Mouse (Mus musculus) granulocyte monocyte progenitor cell, adult 5-6 weeks (primary cell): ENCODE results near the gene Vwa8. TPM values are rescaled to one million over a fixed set of nuclear protein-coding genes. Genes with fewer than 3 reads are reported as not detected.
"Not testable (repeated sequence)": the region's sequence is repeated elsewhere in the genome, so short reads cannot be mapped to it uniquely, and the experiment has no call there.

Experiments
- ATAC-seq: replicated peaks from 2 replicates; pipeline ENCODE4 v1.8.0; 2016; ENCODE audit warnings: mild to moderate bottlenecking, moderate TSS enrichment, inconsistent platforms; ENCODE audit not compliant: poor library complexity, severe bottlenecking
- total RNA-seq, 2 experiments: library from RNA; stranded (forward) in 1 of 2; stranded (reverse) in 1 of 2; fragments of 200-712, 200-1000 nt in 1 of 2; fragments of >200 nt in 1 of 2; fragmentation: Nextera tagmentation in 1 of 2; gene quantifications; 2 replicates each; pipeline ENCODE4 v1.2.3; 2014 to 2017

Gene Vwa8
- total RNA-seq, 2 experiments from 2014 or later, result 18.5 to 22.2 TPM

- no peak for ATAC-seq
Observed at GRCm38 (mm10) chr14:78880879-78881278, 32.0 kb downstream of the Vwa8 start.

GRCm38 (mm10) chr14:78881563-78881962, 32.7 kb downstream of the Vwa8 start:
- no peak for ATAC-seq

- no peak for ATAC-seq
Observed at GRCm38 (mm10) chr14:78885915-78886534, 37.2 kb downstream of the Vwa8 start.

DNA sequence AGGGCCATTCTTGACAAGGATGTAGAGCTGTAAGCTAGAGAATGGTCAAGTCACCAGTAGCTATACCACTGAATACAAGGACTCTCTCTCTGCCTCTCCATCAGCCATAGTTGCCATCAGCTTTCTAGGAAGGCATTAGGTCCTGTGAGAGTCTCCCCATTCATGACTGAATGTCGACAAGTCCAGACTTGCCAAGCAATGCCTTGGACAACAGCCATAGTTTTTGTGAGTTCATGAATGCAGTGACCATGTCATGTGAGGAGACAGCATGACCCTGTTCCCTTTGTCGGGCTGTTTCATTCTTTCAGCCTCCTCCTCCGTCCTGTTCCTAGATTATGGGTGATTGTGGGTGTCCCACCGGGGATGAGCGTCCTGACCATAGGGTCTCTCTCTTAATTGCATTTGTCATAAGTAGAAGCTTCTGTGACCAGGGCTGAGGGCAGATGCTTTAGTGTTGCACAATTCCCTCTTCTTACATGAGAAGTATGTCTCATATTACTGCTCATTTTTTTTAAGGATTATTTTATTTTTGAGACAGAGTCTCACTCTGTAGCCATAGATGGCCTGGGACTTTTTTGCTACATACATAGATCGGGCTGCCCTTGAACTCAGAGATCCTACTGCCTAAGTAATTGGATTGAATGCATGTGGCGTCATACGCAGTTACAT, 37.8 kb downstream of the Vwa8 start:
- ATAC-seq, result no peak

- ATAC-seq, result not testable (repeated sequence)
Observed at GRCm38 (mm10) chr14:78887494-78887893, 38.6 kb downstream of the Vwa8 start.

DNA sequence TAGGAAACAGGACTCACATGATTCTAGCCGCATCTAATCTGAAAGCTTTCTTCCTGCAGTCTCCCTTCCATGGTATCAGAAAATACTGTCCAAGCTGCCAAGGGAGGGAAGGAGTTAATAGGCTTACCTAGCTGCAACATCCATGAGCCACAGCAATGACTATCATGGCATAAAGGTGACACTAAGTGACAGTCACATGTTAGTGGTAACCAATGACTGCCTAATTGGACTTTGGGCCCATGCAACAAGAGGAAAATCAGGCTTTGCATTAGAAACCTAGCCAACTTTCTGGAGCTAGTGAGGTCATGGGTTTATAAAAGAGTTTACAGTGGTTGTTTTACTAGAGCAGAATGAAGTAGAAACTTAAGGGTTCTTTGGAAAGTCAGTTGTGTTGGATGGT, 46.6 kb downstream of the Vwa8 start:
- ATAC-seq, result no peak

GRCm38 (mm10) chr14:78896252-78896651, 47.4 kb downstream of the Vwa8 start:
- no peak for ATAC-seq

DNA sequence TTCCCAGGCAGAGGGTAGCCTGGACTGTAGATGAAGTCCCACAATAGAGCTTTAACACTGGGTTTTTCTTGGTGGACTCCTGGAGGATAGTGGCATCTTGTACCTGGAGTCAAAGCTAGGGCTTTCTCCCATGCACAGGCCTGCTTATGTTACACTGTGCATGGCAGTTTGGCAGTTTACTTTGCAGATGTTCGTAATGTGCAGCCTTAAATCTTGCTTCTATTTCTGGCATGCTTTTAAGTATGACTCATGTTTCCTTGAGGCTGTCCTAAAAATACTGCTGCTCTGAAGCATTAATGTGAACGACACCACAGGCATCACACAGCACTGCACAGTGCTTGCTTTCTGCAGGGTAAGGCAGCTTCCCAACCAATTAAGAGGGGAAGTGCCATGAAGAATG, 51.9 kb downstream of the Vwa8 start:
- ATAC-seq, result peak; percentile 42

DNA sequence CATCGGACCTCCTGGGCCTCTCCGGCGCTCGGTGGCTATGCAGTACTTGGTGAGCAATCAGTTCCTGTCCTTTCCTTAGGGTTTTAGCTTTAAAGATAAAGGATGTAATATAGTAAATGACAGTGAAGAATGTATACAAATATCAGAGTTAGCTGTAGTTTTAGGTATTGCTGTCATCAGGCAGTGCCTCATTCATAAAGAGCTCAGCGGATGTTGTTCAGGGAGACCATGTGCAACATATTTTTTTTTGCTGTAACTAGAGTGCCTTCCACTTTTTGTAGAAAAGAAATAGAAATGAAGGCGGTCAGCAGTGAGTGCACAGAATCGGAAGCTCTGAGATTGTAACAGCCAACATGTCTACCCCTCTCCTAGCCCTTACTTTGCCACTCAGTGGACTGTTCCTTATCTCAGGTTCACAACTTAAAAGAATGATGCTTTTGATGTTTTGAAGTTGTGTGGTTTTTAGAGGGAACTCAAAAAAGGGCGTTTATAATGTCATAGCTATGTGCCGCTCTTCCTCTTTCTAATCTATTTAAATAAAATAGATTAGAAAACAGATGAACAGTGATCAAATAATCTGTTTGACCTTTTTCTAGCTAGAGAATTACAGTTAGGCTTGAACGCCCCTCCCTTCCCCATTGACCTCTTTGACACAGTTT, 59.5 kb downstream of the Vwa8 start:
- no peak for ATAC-seq

DNA sequence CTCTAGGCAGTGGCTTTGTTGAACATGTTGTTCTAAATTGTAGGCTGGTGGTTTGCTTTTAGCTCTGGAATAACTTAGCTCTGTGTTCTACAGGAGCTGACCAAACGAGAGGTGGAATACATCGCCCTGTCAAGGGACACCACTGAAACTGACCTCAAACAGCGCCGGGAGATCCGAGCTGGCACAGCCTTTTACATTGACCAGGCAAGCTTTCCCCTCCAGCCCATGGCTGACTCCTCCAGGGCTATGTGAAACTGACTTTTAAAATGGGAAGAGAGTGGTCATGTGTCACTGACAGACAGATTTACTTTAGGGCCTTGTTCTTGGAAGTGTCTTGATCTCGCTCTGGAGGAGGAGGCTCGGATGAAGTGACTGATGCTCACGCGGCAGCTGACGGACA, 63.2 kb downstream of the Vwa8 start:
- ATAC-seq, result no peak

- ATAC-seq, result no peak; the same call in 1 of the 2 replicates
Observed at GRCm38 (mm10) chr14:78914180-78914579, 65.3 kb downstream of the Vwa8 start.

- no peak for ATAC-seq
Observed at GRCm38 (mm10) chr14:78916691-78917090, 67.8 kb downstream of the Vwa8 start.

GRCm38 (mm10) chr14:78921219-78921618, 72.4 kb downstream of the Vwa8 start:
- ATAC-seq, result no peak

- ATAC-seq, result no peak
Observed at GRCm38 (mm10) chr14:78923631-78924030, 74.8 kb downstream of the Vwa8 start.

GRCm38 (mm10) chr14:78924755-78925537, 76.1 kb downstream of the Vwa8 start:
- peak; percentile 50 for ATAC-seq

DNA sequence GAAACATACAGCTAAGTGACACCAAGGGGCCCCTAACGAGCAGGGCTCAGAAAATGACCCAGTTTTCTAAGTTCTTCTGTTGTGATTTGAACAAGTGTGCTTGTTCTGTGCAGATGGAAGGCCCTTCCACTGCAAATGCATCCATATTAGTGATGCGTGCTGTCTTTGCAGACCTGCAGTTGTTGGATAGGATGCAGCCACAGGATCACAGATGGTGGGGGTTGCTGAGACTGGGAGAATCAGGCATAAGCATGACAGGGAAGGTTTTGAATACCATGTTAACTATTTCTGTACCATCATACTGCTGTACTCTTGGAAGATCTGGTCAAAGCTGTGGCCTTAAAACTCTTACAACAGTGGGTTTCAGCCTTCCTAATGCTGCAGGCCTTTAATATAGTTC, 83.2 kb downstream of the Vwa8 start:
- ATAC-seq, result no peak

DNA sequence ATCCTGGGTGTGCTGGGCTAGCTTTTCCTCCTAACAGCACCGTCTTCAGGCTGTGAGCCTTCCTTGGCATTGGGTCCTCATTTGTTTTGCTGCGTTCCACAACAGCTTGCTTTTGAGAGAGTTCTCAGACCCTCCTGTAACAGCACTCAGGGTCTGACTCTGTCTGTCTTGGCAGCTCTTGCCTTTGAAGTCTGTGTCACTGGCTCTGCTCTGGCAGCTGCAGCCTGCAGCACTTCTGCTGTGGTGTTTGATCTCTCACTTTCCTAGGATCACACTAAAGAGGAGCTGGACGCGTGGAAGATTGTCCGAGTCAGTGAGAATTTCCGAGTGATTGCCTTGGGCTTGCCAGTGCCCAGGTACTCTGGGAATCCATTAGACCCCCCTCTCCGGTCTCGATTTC, 84.5 kb downstream of the Vwa8 start:
- no peak for ATAC-seq

DNA sequence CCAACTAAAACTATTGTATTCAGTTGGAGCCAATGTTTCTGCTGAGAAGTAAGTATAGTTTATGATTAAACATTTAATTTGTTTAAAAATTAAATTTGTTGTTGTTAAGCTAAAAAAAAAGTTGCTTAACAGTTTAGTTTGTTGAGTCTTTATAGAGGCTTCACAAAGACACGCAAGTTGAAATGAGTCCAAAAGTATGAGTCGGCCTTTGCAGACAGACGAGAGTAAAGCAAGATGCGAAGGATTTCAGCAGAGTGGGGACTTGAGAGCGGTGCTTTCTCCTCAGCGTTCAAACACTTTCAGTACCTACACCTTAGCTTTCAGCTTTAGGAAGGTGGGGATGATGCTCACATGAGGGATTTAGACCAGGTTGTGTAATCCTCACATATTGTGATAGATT, 85.7 kb downstream of the Vwa8 start:
- ATAC-seq, result no peak

DNA sequence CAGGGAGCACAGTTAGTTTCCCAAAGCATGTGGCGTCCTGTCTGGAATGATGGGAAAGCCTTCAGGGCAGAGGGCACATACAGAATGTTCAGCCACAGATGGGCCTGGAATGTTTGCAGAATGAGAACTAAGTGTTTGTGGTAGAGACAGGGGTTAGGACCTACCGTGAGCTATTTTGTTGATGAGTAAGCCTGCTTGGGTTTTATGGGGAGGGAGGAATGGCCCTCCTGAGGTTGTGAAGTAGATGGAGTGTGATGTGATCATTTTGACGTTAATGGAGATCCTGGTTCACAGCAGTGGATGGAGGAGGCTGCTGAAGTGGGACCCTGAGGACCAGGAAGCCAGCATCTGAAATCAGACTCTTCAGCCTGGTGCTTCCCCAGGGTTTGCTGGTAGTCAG, 86.9 kb downstream of the Vwa8 start:
- ATAC-seq, result no peak

DNA sequence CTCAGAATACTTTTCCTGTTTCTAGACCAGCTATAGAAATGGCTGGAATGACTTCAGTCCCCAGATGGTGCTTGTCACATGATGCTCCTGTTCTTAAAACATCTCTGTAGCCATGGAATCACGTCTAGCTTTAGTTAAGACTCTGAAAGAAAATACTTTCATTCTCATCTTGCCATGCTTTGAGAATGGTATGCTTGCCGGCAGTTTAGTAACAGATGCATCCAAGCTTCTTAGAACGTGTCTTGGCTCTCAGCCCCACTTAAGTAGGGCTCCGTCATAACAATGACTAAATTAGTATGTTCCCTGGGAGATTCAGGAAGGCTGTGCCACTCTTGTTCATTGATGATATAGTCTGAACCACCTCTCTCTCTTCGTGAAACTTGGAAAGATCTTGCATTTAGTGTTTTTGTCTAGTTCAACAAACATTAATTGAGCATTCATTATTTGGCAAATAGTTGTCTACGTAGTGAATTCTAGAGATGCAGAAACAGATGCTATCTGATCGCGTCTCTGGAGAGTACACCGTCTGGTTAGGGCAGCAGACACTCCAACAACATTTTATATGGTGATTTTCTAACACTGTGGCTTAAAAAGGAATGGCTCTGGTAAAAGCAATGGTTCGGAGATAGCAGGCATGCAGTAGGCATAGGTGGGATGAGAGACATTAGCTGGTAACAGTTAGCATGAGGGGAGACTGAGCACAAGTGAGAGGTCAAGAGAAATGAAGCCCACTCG, 93.1 kb downstream of the Vwa8 start:
- ATAC-seq, result no peak
